Mouse (Mus musculus): Measurements from ENCODE around the gene Spcs1. TPM values are rescaled to one million over a fixed set of nuclear protein-coding genes. Genes with fewer than 3 reads are reported as not detected.

Gene Spcs1
- polyA plus RNA-seq (2012; rRNA removed): 269 and 320 TPM in 2 replicates

- DNase-seq (ENCODE audit: low spot score): peak; percentile 91
These were observed at the start of gene Spcs1, which contains the start of gene Glt8d1 for GRCm38 (mm10) chr14:31001307-31002205. Gene Spcs1 (minus strand): TSS chr14:31001672. Gene Glt8d1 (plus strand): TSS chr14:31001400.

- no peak for DNase-seq (ENCODE audit: low spot score)
These were observed 44.3 kb upstream of the Spcs1 start for GRCm38 (mm10) chr14:31045817-31046216.

GRCm38 (mm10) chr14:31045296-31045695 is 43.8 kb upstream of the Spcs1 start:
- no peak for DNase-seq (ENCODE audit: low spot score)

- no peak for DNase-seq (ENCODE audit: low spot score)
These were observed 24.3 kb upstream of the Spcs1 start for GRCm38 (mm10) chr14:31025785-31026184.

GRCm38 (mm10) chr14:31022579-31022978 is 21.1 kb upstream of the Spcs1 start:
- DNase-seq (ENCODE audit: low spot score): no peak

GRCm38 (mm10) chr14:31019331-31020205 is 18.1 kb upstream of the Spcs1 start:
- no peak for DNase-seq (ENCODE audit: low spot score)

GRCm38 (mm10) chr14:31018860-31019291 is 17.4 kb upstream of the Spcs1 start, which contains the start of the genes Pbrm1 and Gnl3:
Gene Pbrm1 (plus strand): TSS chr14:31019138.
Gene Gnl3 (minus strand): TSS chr14:31019152.
- peak; percentile 97 for DNase-seq (ENCODE audit: low spot score)

- DNase-seq (ENCODE audit: low spot score): no peak
These were observed 16.4 kb upstream of the Spcs1 start for GRCm38 (mm10) chr14:31017854-31018253.

- no peak for DNase-seq (ENCODE audit: low spot score)
These were observed 14.6 kb upstream of the Spcs1 start for GRCm38 (mm10) chr14:31016063-31016462.

- no peak for DNase-seq (ENCODE audit: low spot score)
These were observed 12.5 kb upstream of the Spcs1 start for GRCm38 (mm10) chr14:31013928-31014327.

- no peak for DNase-seq (ENCODE audit: low spot score)
These were observed 10.1 kb upstream of the Spcs1 start for GRCm38 (mm10) chr14:31011588-31011987.

GRCm38 (mm10) chr14:31006779-31007178 is 5.3 kb upstream of the Spcs1 start:
- DNase-seq (ENCODE audit: low spot score): no peak

GRCm38 (mm10) chr14:31004527-31004926 is 3.1 kb upstream of the Spcs1 start:
- DNase-seq (ENCODE audit: low spot score): no peak

- no peak for DNase-seq (ENCODE audit: low spot score)
These were observed 611 bp downstream of the Spcs1 start for GRCm38 (mm10) chr14:31000816-31001306.

GRCm38 (mm10) chr14:31000356-31000755 is 1.1 kb downstream of the Spcs1 start:
- no peak for DNase-seq (ENCODE audit: low spot score)

GRCm38 (mm10) chr14:30996417-30996816 is 5.1 kb downstream of the Spcs1 start:
- DNase-seq (ENCODE audit: low spot score): no peak

- DNase-seq (ENCODE audit: low spot score): no peak
These were observed 25.2 kb downstream of the Spcs1 start for GRCm38 (mm10) chr14:30976222-30976621.

GRCm38 (mm10) chr14:30974204-30974603 is 27.3 kb downstream of the Spcs1 start:
- no peak for DNase-seq (ENCODE audit: low spot score)

GRCm38 (mm10) chr14:30960366-30960765 is 41.1 kb downstream of the Spcs1 start:
- no peak for DNase-seq (ENCODE audit: low spot score)

GRCm38 (mm10) chr14:30959031-30959430 is 42.4 kb downstream of the Spcs1 start:
- no peak for DNase-seq (ENCODE audit: low spot score)

- no peak for DNase-seq (ENCODE audit: low spot score)
These were observed 43.0 kb downstream of the Spcs1 start for GRCm38 (mm10) chr14:30958517-30958916.
